Mouse (Mus musculus) embryonic facial prominence, embryonic 10.5 days (tissue): Measurements from ENCODE around the gene Dctn3. TPM values are rescaled to one million over a fixed set of nuclear protein-coding genes. Genes with fewer than 3 reads are reported as not detected.
"Not testable (repeated sequence)": the region's sequence is repeated elsewhere in the genome, so short reads cannot be mapped to it uniquely, and the experiment has no call there.

Source experiments
- DNase-seq: peaks from one replicate; pipeline ENCODE4 v3.0.0-alpha.2; 2017; ENCODE audit warnings: low spot score
- H3K27ac ChIP-seq: fragments of 300-500 bp; sonication (generic); replicated peaks from 2 replicates; pipeline ENCODE4 v1.5.1; 2016; ENCODE audit warnings: mild to moderate bottlenecking
- H3K27me3 ChIP-seq: fragments of 300-500 bp; sonication (generic); replicated peaks from 2 replicates; pipeline ENCODE4 v1.6.1; 2016; ENCODE audit warnings: low read depth, mild to moderate bottlenecking; ENCODE audit not compliant: poor library complexity, severe bottlenecking
- H3K36me3 ChIP-seq: fragments of 300-500 bp; sonication (generic); replicated peaks from 2 replicates; pipeline ENCODE4 v1.6.1; 2016; ENCODE audit warnings: mild to moderate bottlenecking, moderate library complexity
- H3K4me1 ChIP-seq: fragments of 300-500 bp; sonication (generic); 2 replicates; pipeline ENCODE4 v1.6.1; 2016
- H3K4me3 ChIP-seq: fragments of 300-500 bp; sonication (generic); 2 replicates; pipeline ENCODE4 v1.5.1; 2016; ENCODE audit warnings: mild to moderate bottlenecking, moderate library complexity
- H3K9me3 ChIP-seq: fragments of 300-500 bp; sonication (generic); 2 replicates; pipeline ENCODE4 v1.6.1; 2016; ENCODE audit warnings: mild to moderate bottlenecking
- WGBS: fragments of 180-500 bp; shearing (Covaris S2); methylation state at CpG from one replicate; pipeline ENCODE4 v1.1.7; 2016; 5-methylcytosine and 5-hydroxymethylcytosine counted together
- polyA plus RNA-seq: library from polyadenylated mRNA; unstranded; fragments of >200 nt; fragmentation: Nextera tagmentation; extraction: Ambion mirVana; gene quantifications from 2 replicates; pipeline ENCODE4 v1.2.1, GENCODE M21; 2016

Dctn3 gene
- 133 and 140 TPM in 2 replicates for polyA plus RNA-seq

GRCm38 (mm10) chr4:41722918-41723351, at the start of gene Dctn3:
Gene Dctn3 (minus strand): TSS chr4:41723170.
- Histone ChIP-seq H3K27me3 (peaks cover 46% of the 10 kb centered on the region), H3K4me1 (peaks cover 29% of the 10 kb centered on the region), H3K4me3 (peak within 1 kb of the TSS; percentile 94), H3K27ac (peak within 1 kb of the TSS; percentile 86), H3K36me3 (peaks cover 22% of the 10 kb centered on the region), H3K9me3 (no peaks in the 10 kb centered on the region)
- peak; percentile 91 for DNase-seq
- under 1% methylated on average over 27 of the region's 27 CpGs for WGBS

- not testable (repeated sequence) for DNase-seq, H3K4me3 ChIP-seq, H3K9me3 ChIP-seq, H3K27me3 ChIP-seq, H3K27ac ChIP-seq
- H3K4me1 ChIP-seq, result peaks cover 13% of the 10 kb centered on the region
- WGBS, result 85% methylated on average over 10 of the region's 10 CpGs
- peaks cover 32% of the 10 kb centered on the region for H3K36me3 ChIP-seq
These were observed 44.3 kb upstream of the Dctn3 start for GRCm38 (mm10) chr4:41767301-41767700.

GRCm38 (mm10) chr4:41763176-41763575, 40.2 kb upstream of the Dctn3 start:
- peaks cover 32% of the 10 kb centered on the region for H3K36me3 ChIP-seq
- peak overlapping the region; percentile 65 for H3K4me3 ChIP-seq
- H3K27ac ChIP-seq, result peak overlapping the region; percentile 89
- H3K27me3 ChIP-seq, DNase-seq, H3K9me3 ChIP-seq: not testable (repeated sequence)
- 75% methylated on average over 4 of the region's 6 CpGs for WGBS
- H3K4me1 ChIP-seq, result peaks cover 44% of the 10 kb centered on the region

- Histone ChIP-seq H3K4me3 (peak overlapping the region; percentile 65), H3K27ac (peak overlapping the region; percentile 89), H3K36me3 (peaks cover 32% of the 10 kb centered on the region), H3K4me1 (peaks cover 44% of the 10 kb centered on the region)
- DNase-seq, result peak; percentile 80
- 25% methylated on average over 8 of the region's 8 CpGs for WGBS
- H3K27me3 ChIP-seq, H3K9me3 ChIP-seq: not testable (repeated sequence)
These were observed 39.7 kb upstream of the Dctn3 start for GRCm38 (mm10) chr4:41762688-41763114.

GRCm38 (mm10) chr4:41762099-41762687, 39.2 kb upstream of the Dctn3 start:
- Histone ChIP-seq H3K36me3 (peaks cover 32% of the 10 kb centered on the region), H3K9me3 (no peaks in the 10 kb centered on the region), H3K27me3 (no peaks in the 10 kb centered on the region), H3K4me1 (peaks cover 44% of the 10 kb centered on the region), H3K4me3 (peak overlapping the region; percentile 65), H3K27ac (peak overlapping the region; percentile 89)
- 30% methylated on average over 8 of the region's 8 CpGs for WGBS
- DNase-seq, result peak; percentile 85

GRCm38 (mm10) chr4:41761680-41762079, 38.7 kb upstream of the Dctn3 start:
- H3K27me3 ChIP-seq, result no peaks in the 10 kb centered on the region
- H3K4me3 ChIP-seq, result peak overlapping the region; percentile 65
- H3K36me3 ChIP-seq, result peaks cover 29% of the 10 kb centered on the region
- peak; percentile 56 for DNase-seq
- peak overlapping the region; percentile 89 for H3K27ac ChIP-seq
- H3K4me1 ChIP-seq, result peaks cover 47% of the 10 kb centered on the region
- H3K9me3 ChIP-seq, result no peaks in the 10 kb centered on the region

- peak overlapping the region; percentile 65 for H3K4me3 ChIP-seq
- WGBS, result 72% methylated on average over 4 of the region's 4 CpGs
- H3K36me3 ChIP-seq, result peaks cover 24% of the 10 kb centered on the region
These were observed 37.9 kb upstream of the Dctn3 start for GRCm38 (mm10) chr4:41760911-41761310.

GRCm38 (mm10) chr4:41760288-41760721, 37.3 kb upstream of the Dctn3 start:
- H3K4me1 ChIP-seq, result peaks cover 58% of the 10 kb centered on the region
- peak; percentile 93 for DNase-seq

More at GRCm38 (mm10) chr4:41760911-41761310, 37.9 kb upstream of the Dctn3 start:
- Histone ChIP-seq H3K27ac (peak overlapping the region; percentile 89), H3K27me3 (no peaks in the 10 kb centered on the region), H3K4me1 (peaks cover 55% of the 10 kb centered on the region), H3K9me3 (no peaks in the 10 kb centered on the region)
- DNase-seq, result no peak

GRCm38 (mm10) chr4:41759656-41760287, 36.8 kb upstream of the Dctn3 start:
- no peak for DNase-seq

More at GRCm38 (mm10) chr4:41760288-41760721, 37.3 kb upstream of the Dctn3 start:
- no peaks in the 10 kb centered on the region for H3K9me3 ChIP-seq
- under 1% methylated on average over 15 of the region's 15 CpGs for WGBS
- peak overlapping the region; percentile 89 for H3K27ac ChIP-seq
- no peaks in the 10 kb centered on the region for H3K27me3 ChIP-seq
- H3K4me3 ChIP-seq, result peak overlapping the region; percentile 65
- peaks cover 19% of the 10 kb centered on the region for H3K36me3 ChIP-seq

GRCm38 (mm10) chr4:41759206-41759605, 36.2 kb upstream of the Dctn3 start:
- Histone ChIP-seq H3K27ac (peak overlapping the region; percentile 89), H3K27me3 (no peaks in the 10 kb centered on the region), H3K9me3 (no peaks in the 10 kb centered on the region), H3K4me1 (peaks cover 65% of the 10 kb centered on the region), H3K4me3 (0 out of 2 replicates have a peak overlapping the region, but pooled peaks have one; percentile 65), H3K36me3 (peaks cover 19% of the 10 kb centered on the region)
- 89% methylated on average over 9 of the region's 9 CpGs for WGBS
- no peak for DNase-seq

More at GRCm38 (mm10) chr4:41759656-41760287, 36.8 kb upstream of the Dctn3 start:
- peaks cover 19% of the 10 kb centered on the region for H3K36me3 ChIP-seq
- H3K27ac ChIP-seq, result peak overlapping the region; percentile 89
- H3K9me3 ChIP-seq, result no peaks in the 10 kb centered on the region
- peaks cover 62% of the 10 kb centered on the region for H3K4me1 ChIP-seq
- H3K4me3 ChIP-seq, result peak overlapping the region; percentile 65
- 34% methylated on average over 6 of the region's 6 CpGs for WGBS
- no peaks in the 10 kb centered on the region for H3K27me3 ChIP-seq

GRCm38 (mm10) chr4:41758701-41759100, 35.7 kb upstream of the Dctn3 start:
- Histone ChIP-seq H3K27me3 (no peaks in the 10 kb centered on the region), H3K4me1 (peaks cover 65% of the 10 kb centered on the region), H3K27ac (no peak overlapping the region), H3K36me3 (peaks cover 19% of the 10 kb centered on the region), H3K4me3 (no peak overlapping the region), H3K9me3 (no peaks in the 10 kb centered on the region)
- WGBS, result 93% methylated on average over 4 of the region's 4 CpGs
- DNase-seq, result no peak

- Histone ChIP-seq H3K4me3 (no peak overlapping the region), H3K27ac (no peak overlapping the region), H3K36me3 (peaks cover 19% of the 10 kb centered on the region), H3K9me3 (no peaks in the 10 kb centered on the region), H3K27me3 (no peaks in the 10 kb centered on the region), H3K4me1 (peaks cover 60% of the 10 kb centered on the region)
- no peak for DNase-seq
- WGBS, result 84% methylated on average over 11 of the region's 11 CpGs
These were observed 35.1 kb upstream of the Dctn3 start for GRCm38 (mm10) chr4:41758021-41758420.

GRCm38 (mm10) chr4:41757321-41757720, 34.4 kb upstream of the Dctn3 start:
- H3K9me3 ChIP-seq, result no peaks in the 10 kb centered on the region
- no peaks in the 10 kb centered on the region for H3K27me3 ChIP-seq
- peaks cover 19% of the 10 kb centered on the region for H3K36me3 ChIP-seq
- DNase-seq, result no peak
- no peak overlapping the region for H3K27ac ChIP-seq
- H3K4me3 ChIP-seq, result no peak overlapping the region
- peaks cover 53% of the 10 kb centered on the region for H3K4me1 ChIP-seq
- 89% methylated on average over 13 of the region's 13 CpGs for WGBS
